Mouse (Mus musculus): ENCODE data around the gene Tas2r126. TPM values are rescaled to one million over a fixed set of nuclear protein-coding genes. Genes with fewer than 3 reads are reported as not detected.
"Not testable (repeated sequence)": the region's sequence is repeated elsewhere in the genome, so short reads cannot be mapped to it uniquely, and the experiment has no call there.

Tas2r126 gene
- polyA plus RNA-seq, 1 experiment from 2014 or later: not detected

GRCm38 (mm10) chr6:42441395-42441794 is 7.1 kb downstream of the Tas2r126 start:
- ATAC-seq (ENCODE audit: insufficient number of reproducible peaks, insufficient read depth, low FRiP score, low read depth): no peak
- Histone ChIP-seq H3K4me3 (ENCODE audit: control insufficient read depth in 1 of 2, insufficient read depth in 1 of 2, low read depth in 1 of 2, low read length in 2 of 2) (no peak overlapping the region), H3K9me3 (ENCODE audit: control insufficient read depth, low read length) (no peaks in the 10 kb centered on the region), H3K9ac (ENCODE audit: low read length) (no peak overlapping the region), H3K27ac (replicated peaks in 1 of 2; ENCODE audit: control insufficient read depth in 1 of 2, insufficient read depth in 1 of 2, low read depth in 2 of 2, low read length in 2 of 2) (no peak overlapping the region), H3K4me2 (ENCODE audit: low read length) (no peak overlapping the region), H3K4me1 (ENCODE audit: control insufficient read depth in 2 of 2, insufficient read depth in 2 of 2, low read length in 2 of 2) (0 out of 4 replicates have a peak, but pooled peaks cover 0 to 2% of the 10 kb centered on the region in 2 experiments), H3K27me3 (ENCODE audit: control insufficient read depth, insufficient read depth, low read length) (no peaks in the 10 kb centered on the region), H3K36me3 (ENCODE audit: control insufficient read depth, insufficient read depth, low read length) (no peaks in the 10 kb centered on the region)
- 48% methylated on average over 2 of the region's 2 CpGs for WGBS

- 67% methylated on average over 2 of the region's 2 CpGs for WGBS
- no peak for ATAC-seq (ENCODE audit: insufficient number of reproducible peaks, insufficient read depth, low FRiP score, low read depth)
- Histone ChIP-seq H3K9me3 (ENCODE audit: control insufficient read depth, low read length) (no peaks in the 10 kb centered on the region), H3K4me2 (ENCODE audit: low read length) (no peak overlapping the region), H3K4me3 (ENCODE audit: control insufficient read depth in 1 of 2, insufficient read depth in 1 of 2, low read depth in 1 of 2, low read length in 2 of 2) (no peak overlapping the region), H3K4me1 (ENCODE audit: control insufficient read depth in 2 of 2, insufficient read depth in 2 of 2, low read length in 2 of 2) (0 out of 4 replicates have a peak, but pooled peaks cover 0 to 2% of the 10 kb centered on the region in 2 experiments), H3K27ac (replicated peaks in 1 of 2; ENCODE audit: control insufficient read depth in 1 of 2, insufficient read depth in 1 of 2, low read depth in 2 of 2, low read length in 2 of 2) (no peak overlapping the region), H3K9ac (ENCODE audit: low read length) (no peak overlapping the region), H3K27me3 (ENCODE audit: control insufficient read depth, insufficient read depth, low read length) (no peaks in the 10 kb centered on the region), H3K36me3 (ENCODE audit: control insufficient read depth, insufficient read depth, low read length) (no peaks in the 10 kb centered on the region)
These were observed 10.2 kb downstream of the Tas2r126 start for GRCm38 (mm10) chr6:42444491-42444890.

- ATAC-seq (ENCODE audit: insufficient number of reproducible peaks, insufficient read depth, low FRiP score, low read depth): no peak
- H3K4me1 ChIP-seq (ENCODE audit: control insufficient read depth in 2 of 2, insufficient read depth in 2 of 2, low read length in 2 of 2): no peaks in the 10 kb centered on the region
- no peaks in the 10 kb centered on the region for H3K9me3 ChIP-seq (ENCODE audit: control insufficient read depth, low read length)
- no peak overlapping the region for H3K27ac ChIP-seq (replicated peaks in 1 of 2; ENCODE audit: control insufficient read depth in 1 of 2, insufficient read depth in 1 of 2, low read depth in 2 of 2, low read length in 2 of 2)
- no peaks in the 10 kb centered on the region for H3K36me3 ChIP-seq (ENCODE audit: control insufficient read depth, insufficient read depth, low read length)
- 73% methylated on average over 2 of the region's 2 CpGs for WGBS
- H3K4me3 ChIP-seq (ENCODE audit: control insufficient read depth in 1 of 2, insufficient read depth in 1 of 2, low read depth in 1 of 2, low read length in 2 of 2): no peak overlapping the region
- no peak overlapping the region for H3K4me2 ChIP-seq (ENCODE audit: low read length)
- H3K9ac ChIP-seq (ENCODE audit: low read length): no peak overlapping the region
- H3K27me3 ChIP-seq (ENCODE audit: control insufficient read depth, insufficient read depth, low read length): no peaks in the 10 kb centered on the region
These were observed 13.0 kb downstream of the Tas2r126 start for GRCm38 (mm10) chr6:42447381-42447780.

- Histone ChIP-seq H3K27ac (replicated peaks in 1 of 2; ENCODE audit: control insufficient read depth in 1 of 2, insufficient read depth in 1 of 2, low read depth in 2 of 2, low read length in 2 of 2) (no peak within 1 kb of the TSS), H3K9me3 (ENCODE audit: control insufficient read depth, low read length) (no peaks in the 10 kb centered on the region), H3K36me3 (ENCODE audit: control insufficient read depth, insufficient read depth, low read length) (no peaks in the 10 kb centered on the region), H3K4me1 (ENCODE audit: control insufficient read depth in 2 of 2, insufficient read depth in 2 of 2, low read length in 2 of 2) (no peaks in the 10 kb centered on the region), H3K4me3 (ENCODE audit: control insufficient read depth in 1 of 2, insufficient read depth in 1 of 2, low read depth in 1 of 2, low read length in 2 of 2) (no peak within 1 kb of the TSS), H3K27me3 (ENCODE audit: control insufficient read depth, insufficient read depth, low read length) (no peaks in the 10 kb centered on the region), H3K4me2 (ENCODE audit: low read length) (no peak within 1 kb of the TSS), H3K9ac (ENCODE audit: low read length) (no peak within 1 kb of the TSS)
- no peak for ATAC-seq (ENCODE audit: insufficient number of reproducible peaks, insufficient read depth, low FRiP score, low read depth)
- WGBS: 44% methylated on average over 1 of the region's 1 CpGs
These were observed 30.8 kb downstream of the Tas2r126 start, which contains the start of gene Olfr458 for GRCm38 (mm10) chr6:42465096-42465495. Olfr458 (minus strand) TSS chr6:42465196.

GRCm38 (mm10) chr6:42470542-42470941 is 36.2 kb downstream of the Tas2r126 start:
- Histone ChIP-seq H3K4me3 (ENCODE audit: control insufficient read depth in 1 of 2, insufficient read depth in 1 of 2, low read depth in 1 of 2, low read length in 2 of 2) (no peak overlapping the region), H3K9me3 (ENCODE audit: control insufficient read depth, low read length) (no peaks in the 10 kb centered on the region), H3K27me3 (ENCODE audit: control insufficient read depth, insufficient read depth, low read length) (no peaks in the 10 kb centered on the region), H3K27ac (replicated peaks in 1 of 2; ENCODE audit: control insufficient read depth in 1 of 2, insufficient read depth in 1 of 2, low read depth in 2 of 2, low read length in 2 of 2) (no peak overlapping the region), H3K4me1 (ENCODE audit: control insufficient read depth in 2 of 2, insufficient read depth in 2 of 2, low read length in 2 of 2) (no peaks in the 10 kb centered on the region), H3K9ac (ENCODE audit: low read length) (no peak overlapping the region), H3K36me3 (ENCODE audit: control insufficient read depth, insufficient read depth, low read length) (no peaks in the 10 kb centered on the region), H3K4me2 (ENCODE audit: low read length) (no peak overlapping the region)
- no peak for ATAC-seq (ENCODE audit: insufficient number of reproducible peaks, insufficient read depth, low FRiP score, low read depth)
- 83% methylated on average over 4 of the region's 4 CpGs for WGBS

GRCm38 (mm10) chr6:42471298-42471697 is 37.0 kb downstream of the Tas2r126 start:
- not testable (repeated sequence) for H3K27me3 ChIP-seq (ENCODE audit: control insufficient read depth, insufficient read depth, low read length); H3K4me2 ChIP-seq (ENCODE audit: low read length); H3K9me3 ChIP-seq (ENCODE audit: control insufficient read depth, low read length); H3K4me3 ChIP-seq (ENCODE audit: control insufficient read depth in 1 of 2, insufficient read depth in 1 of 2, low read depth in 1 of 2, low read length in 2 of 2); ATAC-seq (ENCODE audit: insufficient number of reproducible peaks, insufficient read depth, low FRiP score, low read depth); H3K4me1 ChIP-seq (ENCODE audit: control insufficient read depth in 2 of 2, insufficient read depth in 2 of 2, low read length in 2 of 2); H3K27ac ChIP-seq (replicated peaks in 1 of 2; ENCODE audit: control insufficient read depth in 1 of 2, insufficient read depth in 1 of 2, low read depth in 2 of 2, low read length in 2 of 2); H3K9ac ChIP-seq (ENCODE audit: low read length); H3K36me3 ChIP-seq (ENCODE audit: control insufficient read depth, insufficient read depth, low read length)
- 95% methylated on average over 4 of the region's 4 CpGs for WGBS

GRCm38 (mm10) chr6:42476235-42476634 is 41.9 kb downstream of the Tas2r126 start, which contains the start of gene Olfr457:
Olfr457 (minus strand) TSS chr6:42476335.
- Histone ChIP-seq H3K4me2 (ENCODE audit: low read length) (no peak within 1 kb of the TSS), H3K4me1 (ENCODE audit: control insufficient read depth in 2 of 2, insufficient read depth in 2 of 2, low read length in 2 of 2) (no peaks in the 10 kb centered on the region), H3K27me3 (ENCODE audit: control insufficient read depth, insufficient read depth, low read length) (no peaks in the 10 kb centered on the region), H3K9me3 (ENCODE audit: control insufficient read depth, low read length) (no peaks in the 10 kb centered on the region), H3K27ac (replicated peaks in 1 of 2; ENCODE audit: control insufficient read depth in 1 of 2, insufficient read depth in 1 of 2, low read depth in 2 of 2, low read length in 2 of 2) (no peak within 1 kb of the TSS), H3K36me3 (ENCODE audit: control insufficient read depth, insufficient read depth, low read length) (no peaks in the 10 kb centered on the region), H3K9ac (ENCODE audit: low read length) (no peak within 1 kb of the TSS), H3K4me3 (ENCODE audit: control insufficient read depth in 1 of 2, insufficient read depth in 1 of 2, low read depth in 1 of 2, low read length in 2 of 2) (no peak within 1 kb of the TSS)
- 76% methylated on average over 1 of the region's 1 CpGs for WGBS
- ATAC-seq (ENCODE audit: insufficient number of reproducible peaks, insufficient read depth, low FRiP score, low read depth): no peak

GRCm38 (mm10) chr6:42484633-42485032 is 50.3 kb downstream of the Tas2r126 start:
- Histone ChIP-seq H3K27me3 (ENCODE audit: control insufficient read depth, insufficient read depth, low read length) (no peaks in the 10 kb centered on the region), H3K9ac (ENCODE audit: low read length) (no peak overlapping the region), H3K36me3 (ENCODE audit: control insufficient read depth, insufficient read depth, low read length) (no peaks in the 10 kb centered on the region), H3K9me3 (ENCODE audit: control insufficient read depth, low read length) (no peaks in the 10 kb centered on the region), H3K27ac (replicated peaks in 1 of 2; ENCODE audit: control insufficient read depth in 1 of 2, insufficient read depth in 1 of 2, low read depth in 2 of 2, low read length in 2 of 2) (no peak overlapping the region), H3K4me1 (ENCODE audit: control insufficient read depth in 2 of 2, insufficient read depth in 2 of 2, low read length in 2 of 2) (no peaks in the 10 kb centered on the region), H3K4me3 (ENCODE audit: control insufficient read depth in 1 of 2, insufficient read depth in 1 of 2, low read depth in 1 of 2, low read length in 2 of 2) (no peak overlapping the region), H3K4me2 (ENCODE audit: low read length) (no peak overlapping the region)
- ATAC-seq (ENCODE audit: insufficient number of reproducible peaks, insufficient read depth, low FRiP score, low read depth): no peak
